Mouse (Mus musculus) liver, embryonic 11.5 days (tissue): ENCODE measurements around the gene Tanc1. TPM values are rescaled to one million over a fixed set of nuclear protein-coding genes. Genes with fewer than 3 reads are reported as not detected.

ENCODE experiments used
- ATAC-seq: fragments of 200-750 bp; cut with Nextera tagmentation; replicated peaks from 2 replicates; pipeline ENCODE4 v1.8.0; 2017; ENCODE audit warnings: moderate number of reproducible peaks, mild to moderate bottlenecking, moderate TSS enrichment, moderate library complexity; ENCODE audit not compliant: low FRiP score
- DNase-seq: peaks from one replicate; pipeline ENCODE4 v3.0.0-alpha.2; 2017; ENCODE audit warnings: low spot score
- H3K27ac ChIP-seq: fragments of 300-500 bp; sonication (generic); 2 replicates; pipeline ENCODE4 v1.5.1; 2014; ENCODE audit warnings: mild to moderate bottlenecking, low read depth, low read length, control low read depth
- H3K27me3 ChIP-seq: fragments of 300-500 bp; sonication (generic); replicated peaks from 2 replicates; pipeline ENCODE4 v1.6.1; 2014; ENCODE audit warnings: low read length, mixed read lengths; ENCODE audit not compliant: control insufficient read depth, insufficient read depth
- H3K36me3 ChIP-seq: fragments of 300-500 bp; sonication (generic); 2 replicates; pipeline ENCODE4 v1.6.1; 2014; ENCODE audit warnings: mild to moderate bottlenecking, low read length, moderate library complexity, mixed read lengths; ENCODE audit not compliant: control insufficient read depth, insufficient read depth
- H3K4me1 ChIP-seq: fragments of 300-500 bp; sonication (generic); replicated peaks from 2 replicates; pipeline ENCODE4 v1.6.1; 2014; ENCODE audit warnings: low read length, mixed read lengths; ENCODE audit not compliant: control insufficient read depth, insufficient read depth
- H3K4me2 ChIP-seq: fragments of 300-500 bp; sonication (generic); 2 replicates; pipeline ENCODE4 v1.6.1; 2014; ENCODE audit warnings: mild to moderate bottlenecking, control low read depth, moderate library complexity
- H3K4me3 ChIP-seq: fragments of 300-500 bp; sonication (generic); 2 replicates; pipeline ENCODE4 v1.5.1; 2014; ENCODE audit warnings: low read depth, low read length, control low read depth
- H3K9ac ChIP-seq: fragments of 300-500 bp; sonication (generic); 2 replicates; pipeline ENCODE4 v1.6.1; 2014; ENCODE audit warnings: low read depth, low read length, control low read depth
- H3K9me3 ChIP-seq: fragments of 300-500 bp; sonication (generic); 2 replicates; pipeline ENCODE4 v1.6.1; 2016; ENCODE audit warnings: low read length, inconsistent platforms, mixed read lengths; ENCODE audit not compliant: control insufficient read depth
- WGBS: fragments of 180-500 bp; shearing (Covaris S2); extraction: QIAGEN DNeasy Blood & Tissue Kit; methylation state at CpG from one replicate; pipeline ENCODE4 v1.1.7; 2014; 5-methylcytosine and 5-hydroxymethylcytosine counted together
- polyA plus RNA-seq: library from polyadenylated mRNA; unstranded; fragments of >200 nt; fragmentation: Nextera tagmentation; extraction: Ambion mirVana; gene quantifications from 2 replicates; pipeline ENCODE4 v1.2.1, GENCODE M21; 2014

Gene Tanc1
- polyA plus RNA-seq, 1 experiment from 2014 or later = 12.5 TPM

- no peak overlapping the region for H3K4me3 ChIP-seq
- H3K4me1 ChIP-seq = no peaks in the 10 kb centered on the region
- no peak for ATAC-seq
- H3K36me3 ChIP-seq = no peaks in the 10 kb centered on the region
- WGBS = 56% methylated on average over 16 of the region's 16 CpGs
- H3K4me2 ChIP-seq = no peak overlapping the region
- no peaks in the 10 kb centered on the region for H3K9me3 ChIP-seq
- no peaks in the 10 kb centered on the region for H3K27me3 ChIP-seq
- no peak overlapping the region for H3K9ac ChIP-seq
- no peak for DNase-seq
- no peak overlapping the region for H3K27ac ChIP-seq
Measured at GRCm38 (mm10) chr2:59688261-59689104, 76.6 kb downstream of the Tanc1 start.

- DNase-seq (no peak), ATAC-seq (no peak)
- no peak overlapping the region for H3K27ac ChIP-seq
- no peaks in the 10 kb centered on the region for H3K9me3 ChIP-seq
- no peaks in the 10 kb centered on the region for H3K4me1 ChIP-seq
- no peak overlapping the region for H3K4me3 ChIP-seq
- WGBS = 47% methylated on average over 4 of the region's 4 CpGs
- H3K4me2 ChIP-seq = no peak overlapping the region
- H3K36me3 ChIP-seq = no peaks in the 10 kb centered on the region
- no peaks in the 10 kb centered on the region for H3K27me3 ChIP-seq
- no peak overlapping the region for H3K9ac ChIP-seq
Measured at GRCm38 (mm10) chr2:59691112-59691511, 79.3 kb downstream of the Tanc1 start.

GRCm38 (mm10) chr2:59693473-59693872 lies 81.6 kb downstream of the Tanc1 start:
- Histone ChIP-seq H3K27ac (no peak overlapping the region), H3K27me3 (no peaks in the 10 kb centered on the region), H3K4me1 (peaks cover 6% of the 10 kb centered on the region; the same call in 1 of the 2 replicates), H3K9ac (no peak overlapping the region), H3K9me3 (no peaks in the 10 kb centered on the region), H3K4me3 (no peak overlapping the region), H3K4me2 (no peak overlapping the region), H3K36me3 (no peaks in the 10 kb centered on the region)
- no peak for ATAC-seq
- WGBS = 58% methylated on average over 5 of the region's 5 CpGs
- DNase-seq = no peak

GRCm38 (mm10) chr2:59697123-59697522 lies 85.3 kb downstream of the Tanc1 start:
- no peak overlapping the region for H3K4me2 ChIP-seq
- no peak overlapping the region for H3K9ac ChIP-seq
- no peaks in the 10 kb centered on the region for H3K36me3 ChIP-seq
- no peaks in the 10 kb centered on the region for H3K27me3 ChIP-seq
- no peaks in the 10 kb centered on the region for H3K9me3 ChIP-seq
- H3K27ac ChIP-seq = no peak overlapping the region
- peaks cover 6% of the 10 kb centered on the region; the same call in 1 of the 2 replicates for H3K4me1 ChIP-seq
- no peak for DNase-seq
- ATAC-seq = no peak
- 78% methylated on average over 3 of the region's 3 CpGs for WGBS
- no peak overlapping the region for H3K4me3 ChIP-seq

GRCm38 (mm10) chr2:59697722-59698634 lies 86.1 kb downstream of the Tanc1 start:
- Histone ChIP-seq H3K9me3 (no peaks in the 10 kb centered on the region), H3K4me2 (peak overlapping the region; percentile 51), H3K27me3 (no peaks in the 10 kb centered on the region), H3K27ac (peak overlapping the region; percentile 53), H3K4me3 (no peak overlapping the region), H3K4me1 (peaks cover 6% of the 10 kb centered on the region; the same call in 1 of the 2 replicates), H3K9ac (no peak overlapping the region), H3K36me3 (no peaks in the 10 kb centered on the region)
- peak; percentile 90 for ATAC-seq
- 6% methylated on average over 16 of the region's 16 CpGs for WGBS
- DNase-seq = peak; percentile 57

GRCm38 (mm10) chr2:59698635-59699300 lies 86.9 kb downstream of the Tanc1 start:
- H3K4me2 ChIP-seq = peak overlapping the region; percentile 51; the same call in 1 of the 2 replicates
- H3K36me3 ChIP-seq = no peaks in the 10 kb centered on the region
- H3K4me3 ChIP-seq = no peak overlapping the region
- 58% methylated on average over 7 of the region's 7 CpGs for WGBS
- no peaks in the 10 kb centered on the region for H3K27me3 ChIP-seq
- no peak overlapping the region for H3K27ac ChIP-seq
- DNase-seq (no peak), ATAC-seq (no peak)
- no peaks in the 10 kb centered on the region for H3K9me3 ChIP-seq
- no peak overlapping the region for H3K9ac ChIP-seq
- H3K4me1 ChIP-seq = peaks cover 6% of the 10 kb centered on the region; the same call in 1 of the 2 replicates

GRCm38 (mm10) chr2:59699893-59700292 lies 88.1 kb downstream of the Tanc1 start:
- 79% methylated on average over 9 of the region's 9 CpGs for WGBS
- Histone ChIP-seq H3K27me3 (no peaks in the 10 kb centered on the region), H3K4me2 (no peak overlapping the region), H3K36me3 (no peaks in the 10 kb centered on the region), H3K4me1 (peaks cover 6% of the 10 kb centered on the region; the same call in 1 of the 2 replicates), H3K27ac (no peak overlapping the region), H3K9ac (no peak overlapping the region), H3K4me3 (no peak overlapping the region), H3K9me3 (no peaks in the 10 kb centered on the region)
- DNase-seq (no peak), ATAC-seq (no peak)

- no peak overlapping the region for H3K27ac ChIP-seq
- no peaks in the 10 kb centered on the region for H3K36me3 ChIP-seq
- H3K4me1 ChIP-seq = 0 out of 2 replicates have a peak, but pooled peaks cover 5% of the 10 kb centered on the region
- no peak overlapping the region for H3K4me3 ChIP-seq
- WGBS = 88% methylated on average over 12 of the region's 12 CpGs
- no peak overlapping the region for H3K4me2 ChIP-seq
- ATAC-seq = no peak
- DNase-seq = no peak
- H3K27me3 ChIP-seq = no peaks in the 10 kb centered on the region
- H3K9ac ChIP-seq = no peak overlapping the region
- H3K9me3 ChIP-seq = no peaks in the 10 kb centered on the region
Measured at GRCm38 (mm10) chr2:59705221-59705620, 93.4 kb downstream of the Tanc1 start.
